Mouse (Mus musculus): ENCODE results near the gene Hapln1. TPM values are rescaled to one million over a fixed set of nuclear protein-coding genes. Genes with fewer than 3 reads are reported as not detected.

Gene Hapln1
- polyA plus RNA-seq, 1 experiment: 0.10 TPM

DNA sequence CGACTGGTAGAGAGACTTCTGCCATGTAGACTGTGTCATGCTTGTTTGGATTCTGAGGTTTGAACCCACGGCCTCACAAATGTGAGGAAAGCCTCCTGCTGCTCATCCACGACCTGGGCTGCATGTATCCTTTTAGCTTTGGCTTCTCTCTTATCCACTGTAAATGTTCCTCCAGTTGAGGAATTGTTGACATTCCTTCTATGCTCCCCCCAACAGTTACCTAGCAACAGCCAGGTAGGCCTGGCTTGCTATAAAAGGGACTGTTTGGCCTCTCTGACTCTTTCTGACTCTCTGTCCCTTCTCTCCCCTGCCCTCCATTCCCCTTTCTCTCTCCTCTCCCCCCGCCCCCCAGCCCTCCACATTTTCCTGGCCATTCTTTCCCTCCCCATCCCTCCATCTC, 9.9 kb downstream of the Hapln1 start:
- no peaks in the 10 kb centered on the region for H3K27me3 ChIP-seq (ENCODE audit: control insufficient read depth, insufficient read depth, low read length, poor library complexity, severe bottlenecking)
- H3K9me3 ChIP-seq (replicated peaks; ENCODE audit: control insufficient read depth, insufficient read depth, low read length, poor library complexity, severe bottlenecking): no peaks in the 10 kb centered on the region
- no peak overlapping the region for H3K27ac ChIP-seq (ENCODE audit: insufficient read depth, low read length)
- H3K4me3 ChIP-seq (ENCODE audit: low read depth, low read length): no peak overlapping the region
- no peak overlapping the region for H3K9ac ChIP-seq (ENCODE audit: low read depth, poor library complexity, severe bottlenecking)
- H3K4me1 ChIP-seq (ENCODE audit: control insufficient read depth, insufficient read depth, low read length): no peaks in the 10 kb centered on the region
- H3K36me3 ChIP-seq (ENCODE audit: control insufficient read depth, insufficient read depth, low read length, poor library complexity, severe bottlenecking): no peaks in the 10 kb centered on the region
- TF ChIP-seq CTCF (IDR thresholded peaks at IDR 0.05; ENCODE audit: low read depth, low read length): no peak

GRCm38 (mm10) chr13:89551502-89551901, 11.9 kb downstream of the Hapln1 start:
- no peak overlapping the region for H3K4me3 ChIP-seq (ENCODE audit: low read depth, low read length)
- no peaks in the 10 kb centered on the region for H3K27me3 ChIP-seq (ENCODE audit: control insufficient read depth, insufficient read depth, low read length, poor library complexity, severe bottlenecking)
- TF ChIP-seq CTCF (IDR thresholded peaks at IDR 0.05; ENCODE audit: low read depth, low read length): no peak
- no peak for TF ChIP-seq EP300 (IDR thresholded peaks at IDR 0.05; ENCODE audit: insufficient read depth, low read depth, low read length)
- TF ChIP-seq POLR2A (IDR thresholded peaks at IDR 0.05; ENCODE audit: insufficient read depth, low read length): no peak
- H3K4me1 ChIP-seq (ENCODE audit: control insufficient read depth, insufficient read depth, low read length): no peaks in the 10 kb centered on the region
- H3K36me3 ChIP-seq (ENCODE audit: control insufficient read depth, insufficient read depth, low read length, poor library complexity, severe bottlenecking): no peaks in the 10 kb centered on the region
- no peak overlapping the region for H3K9ac ChIP-seq (ENCODE audit: low read depth, poor library complexity, severe bottlenecking)
- no peaks in the 10 kb centered on the region for H3K9me3 ChIP-seq (replicated peaks; ENCODE audit: control insufficient read depth, insufficient read depth, low read length, poor library complexity, severe bottlenecking)
- no peak overlapping the region for H3K27ac ChIP-seq (ENCODE audit: insufficient read depth, low read length)

- Histone ChIP-seq H3K27me3 (ENCODE audit: control insufficient read depth, insufficient read depth, low read length, poor library complexity, severe bottlenecking) (no peaks in the 10 kb centered on the region), H3K9ac (ENCODE audit: low read depth, poor library complexity, severe bottlenecking) (no peak overlapping the region), H3K4me1 (ENCODE audit: control insufficient read depth, insufficient read depth, low read length) (no peaks in the 10 kb centered on the region), H3K9me3 (replicated peaks; ENCODE audit: control insufficient read depth, insufficient read depth, low read length, poor library complexity, severe bottlenecking) (no peaks in the 10 kb centered on the region), H3K27ac (ENCODE audit: insufficient read depth, low read length) (no peak overlapping the region), H3K4me3 (ENCODE audit: low read depth, low read length) (no peak overlapping the region), H3K36me3 (ENCODE audit: control insufficient read depth, insufficient read depth, low read length, poor library complexity, severe bottlenecking) (no peaks in the 10 kb centered on the region)
- TF ChIP-seq EP300 (IDR thresholded peaks at IDR 0.05; ENCODE audit: insufficient read depth, low read depth, low read length) (no peak), CTCF (IDR thresholded peaks at IDR 0.05; ENCODE audit: low read depth, low read length) (no peak), POLR2A (IDR thresholded peaks at IDR 0.05; ENCODE audit: insufficient read depth, low read length) (no peak)
Observed at GRCm38 (mm10) chr13:89564518-89564917, 24.9 kb downstream of the Hapln1 start.

GRCm38 (mm10) chr13:89566300-89566699, 26.7 kb downstream of the Hapln1 start:
- Histone ChIP-seq H3K9ac (ENCODE audit: low read depth, poor library complexity, severe bottlenecking) (no peak overlapping the region), H3K27me3 (ENCODE audit: control insufficient read depth, insufficient read depth, low read length, poor library complexity, severe bottlenecking) (no peaks in the 10 kb centered on the region), H3K27ac (ENCODE audit: insufficient read depth, low read length) (no peak overlapping the region), H3K4me1 (ENCODE audit: control insufficient read depth, insufficient read depth, low read length) (no peaks in the 10 kb centered on the region), H3K9me3 (replicated peaks; ENCODE audit: control insufficient read depth, insufficient read depth, low read length, poor library complexity, severe bottlenecking) (no peaks in the 10 kb centered on the region), H3K36me3 (ENCODE audit: control insufficient read depth, insufficient read depth, low read length, poor library complexity, severe bottlenecking) (no peaks in the 10 kb centered on the region), H3K4me3 (ENCODE audit: low read depth, low read length) (no peak overlapping the region)
- TF ChIP-seq CTCF (IDR thresholded peaks at IDR 0.05; ENCODE audit: low read depth, low read length) (no peak), POLR2A (IDR thresholded peaks at IDR 0.05; ENCODE audit: insufficient read depth, low read length) (no peak), EP300 (IDR thresholded peaks at IDR 0.05; ENCODE audit: insufficient read depth, low read depth, low read length) (no peak)

DNA sequence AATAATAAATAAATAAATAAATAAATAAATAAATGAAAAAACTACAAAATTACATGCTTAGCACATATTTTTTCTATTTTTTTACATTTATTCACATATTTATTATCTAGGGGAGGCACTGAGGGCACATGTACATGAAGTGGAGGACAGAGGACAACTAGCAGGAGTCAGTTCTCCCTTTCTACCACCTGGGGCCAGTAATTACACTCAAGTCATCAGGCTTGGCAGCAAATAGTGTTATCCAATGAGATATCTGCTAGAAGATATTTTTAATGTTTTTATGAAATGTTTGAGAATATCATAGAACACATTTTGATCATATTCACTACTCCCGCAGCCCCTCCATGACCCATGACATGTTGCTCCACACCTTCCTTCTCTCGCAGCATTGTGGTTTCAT, 39.5 kb downstream of the Hapln1 start:
- no peaks in the 10 kb centered on the region for H3K4me1 ChIP-seq (ENCODE audit: control insufficient read depth, insufficient read depth, low read length)
- no peak overlapping the region for H3K4me3 ChIP-seq (ENCODE audit: low read depth, low read length)
- no peaks in the 10 kb centered on the region for H3K36me3 ChIP-seq (ENCODE audit: control insufficient read depth, insufficient read depth, low read length, poor library complexity, severe bottlenecking)
- H3K27me3 ChIP-seq (ENCODE audit: control insufficient read depth, insufficient read depth, low read length, poor library complexity, severe bottlenecking): no peaks in the 10 kb centered on the region
- no peak overlapping the region for H3K27ac ChIP-seq (ENCODE audit: insufficient read depth, low read length)
- H3K9me3 ChIP-seq (replicated peaks; ENCODE audit: control insufficient read depth, insufficient read depth, low read length, poor library complexity, severe bottlenecking): no peaks in the 10 kb centered on the region
- no peak overlapping the region for H3K9ac ChIP-seq (ENCODE audit: low read depth, poor library complexity, severe bottlenecking)
- TF ChIP-seq CTCF (IDR thresholded peaks at IDR 0.05; ENCODE audit: low read depth, low read length): no peak
- no peak for TF ChIP-seq EP300 (IDR thresholded peaks at IDR 0.05; ENCODE audit: insufficient read depth, low read depth, low read length)
- no peak for TF ChIP-seq POLR2A (IDR thresholded peaks at IDR 0.05; ENCODE audit: insufficient read depth, low read length)

GRCm38 (mm10) chr13:89583138-89583746, 43.6 kb downstream of the Hapln1 start:
- Histone ChIP-seq H3K36me3 (ENCODE audit: control insufficient read depth, insufficient read depth, low read length, poor library complexity, severe bottlenecking) (no peaks in the 10 kb centered on the region), H3K4me1 (ENCODE audit: control insufficient read depth, insufficient read depth, low read length) (no peaks in the 10 kb centered on the region), H3K9me3 (replicated peaks; ENCODE audit: control insufficient read depth, insufficient read depth, low read length, poor library complexity, severe bottlenecking) (no peaks in the 10 kb centered on the region), H3K27ac (ENCODE audit: insufficient read depth, low read length) (no peak overlapping the region), H3K4me3 (ENCODE audit: low read depth, low read length) (no peak overlapping the region), H3K27me3 (ENCODE audit: control insufficient read depth, insufficient read depth, low read length, poor library complexity, severe bottlenecking) (no peaks in the 10 kb centered on the region), H3K9ac (ENCODE audit: low read depth, poor library complexity, severe bottlenecking) (no peak overlapping the region)
- TF ChIP-seq POLR2A (IDR thresholded peaks at IDR 0.05; ENCODE audit: insufficient read depth, low read length): no peak
